Mouse (Mus musculus): ENCODE data around the gene Fancc. TPM values are rescaled to one million over a fixed set of nuclear protein-coding genes. Genes with fewer than 3 reads are reported as not detected.

Gene Fancc
- polyA plus RNA-seq, 1 experiment from 2014 or later: 17.1 TPM

DNA sequence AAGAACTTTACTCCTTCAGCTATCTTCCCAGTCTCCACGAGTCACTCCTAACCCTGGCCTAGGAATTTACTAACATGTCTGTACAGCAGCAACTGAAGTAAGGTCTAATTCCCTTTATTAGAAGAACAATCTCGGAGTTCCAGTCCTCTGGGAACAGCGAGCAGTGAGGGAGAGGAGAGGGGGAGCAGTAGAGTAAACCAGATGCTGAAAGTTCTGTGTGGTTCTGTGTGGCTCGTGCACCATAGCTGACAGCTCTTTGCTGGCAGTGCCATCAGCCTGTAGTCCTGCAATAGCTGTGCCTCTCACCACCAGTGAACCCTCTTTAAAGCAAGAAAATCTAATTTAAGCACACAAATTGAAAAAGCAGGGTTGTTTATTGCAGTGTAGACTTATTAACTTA is 207.9 kb downstream of the Fancc start:
- Histone ChIP-seq H3K36me3 (ENCODE audit: control insufficient read depth, insufficient read depth, low read length) (peaks cover 82% of the 10 kb centered on the region), H3K4me3 (ENCODE audit: low read depth, low read length) (no peak overlapping the region), H3K9ac (ENCODE audit: low read depth, low read length) (peak overlapping the region; percentile 19; the same call in 1 of the 2 replicates), H3K9me3 (ENCODE audit: control insufficient read depth, low read length) (no peaks in the 10 kb centered on the region), H3K27ac (replicated peaks; ENCODE audit: low read depth, low read length) (peak overlapping the region; percentile 55; the same call in 1 of the 2 replicates), H3K4me1 (ENCODE audit: control insufficient read depth, insufficient read depth, low read length) (peaks cover 28% of the 10 kb centered on the region), H3K27me3 (replicated peaks; ENCODE audit: control insufficient read depth, insufficient read depth, low read length) (no peaks in the 10 kb centered on the region), H3K4me2 (ENCODE audit: low read depth, low read length) (no peak overlapping the region)
- DNase-seq (ENCODE audit: low spot score): no peak
- WGBS: 23% methylated on average over 4 of the region's 4 CpGs
- ATAC-seq (ENCODE audit: low read depth): no peak

DNA sequence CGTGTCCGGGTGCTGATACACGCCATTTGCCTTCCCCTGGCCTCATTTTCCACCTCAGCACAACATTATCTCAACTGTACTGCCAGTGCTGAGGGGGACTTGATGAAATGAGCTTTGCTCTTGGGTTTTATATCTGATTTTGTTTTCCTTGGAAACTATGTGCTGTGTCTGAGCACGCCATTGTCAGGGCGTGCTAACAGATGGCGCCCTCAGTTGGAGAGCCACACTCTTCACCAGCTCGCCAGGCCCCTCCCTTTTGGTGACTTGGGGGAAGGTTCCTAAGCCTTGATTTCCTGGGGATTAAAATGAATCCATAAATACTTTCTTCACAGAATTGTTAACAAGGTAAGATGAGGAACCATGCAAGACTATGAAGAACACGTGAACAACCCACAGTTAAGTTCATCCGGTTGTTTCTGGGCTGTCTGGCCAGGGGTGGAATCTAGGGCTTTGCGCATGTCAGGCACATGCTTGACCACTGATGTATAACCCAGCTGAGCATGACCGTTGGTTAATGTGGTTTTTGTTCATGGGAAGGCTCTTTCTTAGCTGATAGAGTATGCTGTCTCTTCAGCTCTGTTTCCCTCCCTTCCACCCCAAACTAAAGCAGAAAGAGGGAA is 210.5 kb downstream of the Fancc start:
- peak overlapping the region; percentile 48 for H3K27ac ChIP-seq (replicated peaks; ENCODE audit: low read depth, low read length)

DNA sequence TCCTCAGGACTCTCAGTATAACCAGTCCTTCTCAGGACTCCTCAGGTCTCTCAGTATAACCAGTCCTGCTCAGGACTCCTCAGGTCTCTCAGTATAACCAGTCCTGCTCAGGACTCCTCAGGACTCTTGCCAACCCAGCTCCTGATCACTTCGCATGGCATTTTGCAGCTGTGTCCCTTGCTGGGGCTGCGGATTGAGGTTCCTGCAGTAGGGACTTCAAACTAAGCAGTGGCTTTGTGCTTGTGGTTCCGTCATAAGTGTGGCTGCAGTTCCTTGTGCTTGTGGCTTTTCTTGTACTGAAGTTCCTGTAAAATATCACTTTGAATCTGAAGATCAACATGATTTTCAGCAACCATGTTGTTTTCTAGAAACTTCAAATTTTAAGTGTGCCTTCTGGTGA is 212.3 kb downstream of the Fancc start:
- Histone ChIP-seq H3K9me3 (ENCODE audit: control insufficient read depth, low read length) (no peaks in the 10 kb centered on the region), H3K36me3 (ENCODE audit: control insufficient read depth, insufficient read depth, low read length) (peaks cover 75% of the 10 kb centered on the region), H3K27me3 (replicated peaks; ENCODE audit: control insufficient read depth, insufficient read depth, low read length) (no peaks in the 10 kb centered on the region), H3K9ac (ENCODE audit: low read depth, low read length) (no peak overlapping the region), H3K4me2 (ENCODE audit: low read depth, low read length) (no peak overlapping the region), H3K27ac (replicated peaks; ENCODE audit: low read depth, low read length) (peak overlapping the region; percentile 21; the same call in 1 of the 2 replicates), H3K4me3 (ENCODE audit: low read depth, low read length) (no peak overlapping the region), H3K4me1 (ENCODE audit: control insufficient read depth, insufficient read depth, low read length) (peaks cover 48% of the 10 kb centered on the region)
- 94% methylated on average over 3 of the region's 3 CpGs for WGBS
- ATAC-seq (ENCODE audit: low read depth) (no peak), DNase-seq (ENCODE audit: low spot score) (no peak)

More for the DNA sequence above, 210.5 kb downstream of the Fancc start:
- H3K36me3 ChIP-seq (ENCODE audit: control insufficient read depth, insufficient read depth, low read length): peaks cover 91% of the 10 kb centered on the region
- H3K9me3 ChIP-seq (ENCODE audit: control insufficient read depth, low read length): no peaks in the 10 kb centered on the region
- no peak overlapping the region for H3K9ac ChIP-seq (ENCODE audit: low read depth, low read length)
- DNase-seq (ENCODE audit: low spot score) (no peak), ATAC-seq (ENCODE audit: low read depth) (no peak)
- H3K27me3 ChIP-seq (replicated peaks; ENCODE audit: control insufficient read depth, insufficient read depth, low read length): no peaks in the 10 kb centered on the region
- no peak overlapping the region for H3K4me2 ChIP-seq (ENCODE audit: low read depth, low read length)
- no peak overlapping the region for H3K4me3 ChIP-seq (ENCODE audit: low read depth, low read length)
- H3K4me1 ChIP-seq (ENCODE audit: control insufficient read depth, insufficient read depth, low read length): peaks cover 30% of the 10 kb centered on the region
- WGBS: 75% methylated on average over 11 of the region's 11 CpGs

DNA sequence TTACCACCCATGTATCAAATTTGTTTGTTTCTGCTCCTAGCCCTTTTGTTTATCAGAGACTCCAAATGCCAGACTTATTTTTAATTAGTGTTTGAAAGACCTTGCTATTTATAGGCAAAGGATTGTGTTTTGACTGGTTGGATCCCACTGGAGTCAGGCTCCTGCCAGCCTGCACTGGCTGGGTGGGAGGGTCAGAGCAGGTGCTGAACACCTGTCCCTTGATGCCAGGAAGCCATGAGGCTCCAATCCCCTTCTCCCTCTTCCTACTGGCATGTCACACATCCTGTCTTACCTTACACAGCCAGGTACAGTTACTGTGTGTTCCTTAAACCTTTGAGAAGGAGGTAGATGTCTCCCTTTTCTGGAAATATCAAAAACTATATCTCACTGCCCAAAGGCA is 213.8 kb downstream of the Fancc start:
- peaks cover 60% of the 10 kb centered on the region for H3K36me3 ChIP-seq (ENCODE audit: control insufficient read depth, insufficient read depth, low read length)
- no peak overlapping the region for H3K4me3 ChIP-seq (ENCODE audit: low read depth, low read length)
- no peak for DNase-seq (ENCODE audit: low spot score)
- no peak overlapping the region for H3K9ac ChIP-seq (ENCODE audit: low read depth, low read length)
- no peak overlapping the region for H3K4me2 ChIP-seq (ENCODE audit: low read depth, low read length)
- H3K27ac ChIP-seq (replicated peaks; ENCODE audit: low read depth, low read length): no peak overlapping the region; the same call in 1 of the 2 replicates
- no peaks in the 10 kb centered on the region for H3K27me3 ChIP-seq (replicated peaks; ENCODE audit: control insufficient read depth, insufficient read depth, low read length)
- peaks cover 49% of the 10 kb centered on the region for H3K4me1 ChIP-seq (ENCODE audit: control insufficient read depth, insufficient read depth, low read length)
- no peaks in the 10 kb centered on the region for H3K9me3 ChIP-seq (ENCODE audit: control insufficient read depth, low read length)
- no peak for ATAC-seq (ENCODE audit: low read depth)

DNA sequence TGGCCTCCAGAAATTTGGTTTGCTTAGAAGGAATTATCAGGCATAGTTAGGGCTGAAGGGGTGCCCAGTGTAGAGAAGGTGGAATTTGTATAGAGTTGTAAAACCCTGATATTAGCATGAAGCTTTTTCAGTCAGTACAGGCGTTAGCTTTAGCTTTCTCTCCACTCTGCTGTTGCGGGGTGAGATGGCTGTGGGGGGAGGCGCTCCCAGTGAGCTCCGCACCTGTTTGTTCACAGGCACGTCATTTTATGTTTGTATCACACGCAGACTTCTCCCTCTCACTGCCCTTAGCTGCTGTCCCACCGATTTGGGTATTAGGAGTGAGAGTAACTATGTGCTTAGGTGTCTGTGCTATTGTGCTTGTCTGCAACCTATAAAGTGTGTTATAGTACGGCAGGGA is 215.9 kb downstream of the Fancc start:
- Histone ChIP-seq H3K36me3 (ENCODE audit: control insufficient read depth, insufficient read depth, low read length) (peaks cover 40% of the 10 kb centered on the region), H3K9ac (ENCODE audit: low read depth, low read length) (peak overlapping the region; percentile 56; the same call in 1 of the 2 replicates), H3K27ac (replicated peaks; ENCODE audit: low read depth, low read length) (peak overlapping the region; percentile 92), H3K4me3 (ENCODE audit: low read depth, low read length) (peak overlapping the region; percentile 52), H3K4me2 (ENCODE audit: low read depth, low read length) (peak overlapping the region; percentile 63), H3K9me3 (ENCODE audit: control insufficient read depth, low read length) (no peaks in the 10 kb centered on the region), H3K27me3 (replicated peaks; ENCODE audit: control insufficient read depth, insufficient read depth, low read length) (no peaks in the 10 kb centered on the region), H3K4me1 (ENCODE audit: control insufficient read depth, insufficient read depth, low read length) (peaks cover 52% of the 10 kb centered on the region)
- WGBS: 62% methylated on average over 8 of the region's 8 CpGs
- no peak for DNase-seq (ENCODE audit: low spot score)
- no peak for ATAC-seq (ENCODE audit: low read depth)

DNA sequence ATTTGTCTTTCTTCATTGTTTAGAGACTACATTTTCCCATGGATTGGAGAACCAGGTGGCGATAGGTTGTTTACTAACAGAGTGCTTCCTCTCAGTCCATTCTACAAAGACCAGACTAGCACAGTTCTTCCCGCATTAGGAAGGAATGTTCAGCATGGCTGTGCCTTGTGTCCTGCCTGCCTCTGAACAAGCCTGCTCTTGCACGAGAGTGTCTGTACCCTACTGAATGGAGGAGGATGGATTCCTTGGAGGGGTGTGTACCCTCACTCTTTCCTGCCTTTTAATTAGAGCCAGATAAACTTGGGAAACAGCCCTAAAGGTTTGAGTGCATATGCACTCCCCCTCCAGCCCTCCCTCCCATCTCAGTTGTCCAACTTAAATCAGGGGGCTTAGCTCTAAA is 216.7 kb downstream of the Fancc start:
- Histone ChIP-seq H3K27ac (replicated peaks; ENCODE audit: low read depth, low read length) (peak overlapping the region; percentile 92), H3K9ac (ENCODE audit: low read depth, low read length) (peak overlapping the region; percentile 56), H3K27me3 (replicated peaks; ENCODE audit: control insufficient read depth, insufficient read depth, low read length) (no peaks in the 10 kb centered on the region), H3K36me3 (ENCODE audit: control insufficient read depth, insufficient read depth, low read length) (peaks cover 31% of the 10 kb centered on the region), H3K4me1 (ENCODE audit: control insufficient read depth, insufficient read depth, low read length) (peaks cover 52% of the 10 kb centered on the region), H3K4me3 (ENCODE audit: low read depth, low read length) (peak overlapping the region; percentile 52), H3K4me2 (ENCODE audit: low read depth, low read length) (peak overlapping the region; percentile 63), H3K9me3 (ENCODE audit: control insufficient read depth, low read length) (no peaks in the 10 kb centered on the region)
- 20% methylated on average over 3 of the region's 3 CpGs for WGBS
- ATAC-seq (ENCODE audit: low read depth) (peak; percentile 87), DNase-seq (ENCODE audit: low spot score) (peak; percentile 87)

DNA sequence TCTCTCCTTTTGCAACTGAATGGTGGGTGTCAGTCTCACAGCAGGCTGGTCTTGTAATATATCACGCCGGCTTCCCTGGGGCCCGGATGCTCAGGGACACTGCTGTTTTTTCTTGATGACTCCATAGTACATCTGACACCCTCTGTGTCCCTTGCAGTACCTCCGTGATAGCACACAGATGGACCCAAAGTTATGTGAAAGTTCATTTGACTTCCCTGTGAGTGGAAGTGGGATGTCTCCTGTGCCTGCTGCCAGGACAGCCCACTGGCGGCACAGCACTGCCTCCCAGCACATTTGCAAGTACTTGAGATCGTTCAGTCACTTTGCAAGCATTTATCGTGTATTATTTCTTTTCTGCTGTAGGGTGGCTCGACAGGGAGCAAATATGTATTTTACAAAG is 217.3 kb downstream of the Fancc start:
- DNase-seq (ENCODE audit: low spot score) (no peak), ATAC-seq (ENCODE audit: low read depth) (no peak)
- Histone ChIP-seq H3K4me1 (ENCODE audit: control insufficient read depth, insufficient read depth, low read length) (peaks cover 52% of the 10 kb centered on the region), H3K9ac (ENCODE audit: low read depth, low read length) (peak overlapping the region; percentile 58), H3K9me3 (ENCODE audit: control insufficient read depth, low read length) (no peaks in the 10 kb centered on the region), H3K4me3 (ENCODE audit: low read depth, low read length) (peak overlapping the region; percentile 52), H3K36me3 (ENCODE audit: control insufficient read depth, insufficient read depth, low read length) (peaks cover 26% of the 10 kb centered on the region; the same call in 1 of the 2 replicates), H3K4me2 (ENCODE audit: low read depth, low read length) (peak overlapping the region; percentile 63), H3K27ac (replicated peaks; ENCODE audit: low read depth, low read length) (peak overlapping the region; percentile 92), H3K27me3 (replicated peaks; ENCODE audit: control insufficient read depth, insufficient read depth, low read length) (no peaks in the 10 kb centered on the region)
- 24% methylated on average over 8 of the region's 8 CpGs for WGBS

DNA sequence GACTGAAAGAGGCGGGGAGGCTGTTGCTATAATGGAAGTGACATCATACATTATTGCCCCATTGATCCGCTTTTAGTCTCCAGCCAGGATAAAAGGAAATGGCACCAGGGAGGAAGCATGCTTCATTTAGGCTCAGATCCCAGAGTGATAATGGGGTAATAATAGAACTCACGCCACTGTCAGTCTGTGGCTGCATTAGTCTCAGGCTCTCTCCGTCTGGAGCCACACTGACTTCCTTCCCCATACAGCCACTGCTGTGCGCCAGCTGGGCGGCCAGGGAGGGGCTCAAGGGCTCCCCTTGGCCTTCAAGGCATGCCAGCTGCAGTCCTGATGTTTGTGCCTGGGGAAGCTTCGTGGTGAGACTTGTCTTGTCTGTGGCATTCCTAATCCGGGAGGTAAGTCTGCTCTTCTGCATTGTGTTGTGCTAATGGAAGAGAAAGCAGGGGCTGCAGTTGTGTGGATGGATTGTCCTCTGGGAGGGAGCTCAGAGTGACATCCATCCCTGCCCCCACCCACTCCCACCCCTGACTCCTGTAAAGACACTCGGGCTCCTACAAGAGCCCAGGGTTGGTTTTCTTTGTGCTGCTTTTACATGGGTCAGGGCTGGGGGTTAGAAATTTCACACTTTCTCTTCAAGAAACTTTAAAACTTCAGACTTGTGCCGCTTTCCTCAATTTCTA is 218.1 kb downstream of the Fancc start:
- ATAC-seq (ENCODE audit: low read depth) (peak; percentile 76), DNase-seq (ENCODE audit: low spot score) (peak; percentile 90)
- H3K4me1 ChIP-seq (ENCODE audit: control insufficient read depth, insufficient read depth, low read length): peaks cover 55% of the 10 kb centered on the region
- peak overlapping the region; percentile 92 for H3K27ac ChIP-seq (replicated peaks; ENCODE audit: low read depth, low read length)
- H3K9me3 ChIP-seq (ENCODE audit: control insufficient read depth, low read length): no peaks in the 10 kb centered on the region
- 10% methylated on average over 10 of the region's 10 CpGs for WGBS
- H3K4me2 ChIP-seq (ENCODE audit: low read depth, low read length): peak overlapping the region; percentile 63
- no peaks in the 10 kb centered on the region for H3K27me3 ChIP-seq (replicated peaks; ENCODE audit: control insufficient read depth, insufficient read depth, low read length)
- H3K9ac ChIP-seq (ENCODE audit: low read depth, low read length): peak overlapping the region; percentile 58
- peak overlapping the region; percentile 52 for H3K4me3 ChIP-seq (ENCODE audit: low read depth, low read length)
- H3K36me3 ChIP-seq (ENCODE audit: control insufficient read depth, insufficient read depth, low read length): peaks cover 24% of the 10 kb centered on the region; the same call in 1 of the 2 replicates

Data from embryonic facial prominence, embryonic 14.5 days (tissue).